Mouse (Mus musculus) neural tube, embryonic 13.5 days (tissue): ENCODE results near the gene Pimreg. TPM values are rescaled to one million over a fixed set of nuclear protein-coding genes. Genes with fewer than 3 reads are reported as not detected.

Experiments used
- ATAC-seq: fragments of 200-750 bp; cut with Nextera tagmentation; 2 replicates; pipeline ENCODE4 v1.8.0; 2017; ENCODE audit warnings: low read depth, mild to moderate bottlenecking, moderate TSS enrichment, moderate library complexity
- H3K27ac ChIP-seq: fragments of 300-500 bp; sonication (generic); replicated peaks from 2 replicates; pipeline ENCODE4 v1.5.1; 2015; ENCODE audit warnings: moderate library complexity, mild to moderate bottlenecking, inconsistent platforms
- H3K27me3 ChIP-seq: fragments of 300-500 bp; sonication (generic); 2 replicates; pipeline ENCODE4 v1.6.1; 2015; ENCODE audit warnings: mild to moderate bottlenecking, inconsistent platforms
- H3K36me3 ChIP-seq: fragments of 300-500 bp; sonication (generic); 2 replicates; pipeline ENCODE4 v1.6.1; 2015; ENCODE audit warnings: mild to moderate bottlenecking, inconsistent platforms
- H3K4me1 ChIP-seq: fragments of 300-500 bp; sonication (generic); replicated peaks from 2 replicates; pipeline ENCODE4 v1.6.1; 2015; ENCODE audit warnings: inconsistent platforms
- H3K4me2 ChIP-seq: fragments of 300-500 bp; sonication (generic); 2 replicates; pipeline ENCODE4 v1.6.1; 2015; ENCODE audit warnings: inconsistent platforms, mild to moderate bottlenecking, moderate library complexity
- H3K4me3 ChIP-seq: fragments of 300-500 bp; sonication (generic); 2 replicates; pipeline ENCODE4 v1.5.1; 2015; ENCODE audit warnings: mild to moderate bottlenecking, inconsistent platforms
- H3K9ac ChIP-seq: fragments of 300-500 bp; sonication (generic); 2 replicates; pipeline ENCODE4 v1.6.1; 2015; ENCODE audit warnings: moderate library complexity, mild to moderate bottlenecking, inconsistent platforms
- H3K9me3 ChIP-seq: fragments of 300-500 bp; sonication (generic); 2 replicates; pipeline ENCODE4 v1.6.1; 2016; ENCODE audit warnings: inconsistent platforms
- WGBS: fragments of 180-500 bp; shearing (Covaris S2); methylation state at CpG from one replicate; pipeline ENCODE4 v1.1.7; 2015; 5-methylcytosine and 5-hydroxymethylcytosine counted together
- polyA plus RNA-seq: library from polyadenylated mRNA; unstranded; fragments of >200 nt; fragmentation: Nextera tagmentation; extraction: Ambion mirVana; gene quantifications from 2 replicates; pipeline ENCODE4 v1.2.1, GENCODE M21; 2015

Pimreg gene
- polyA plus RNA-seq, 1 experiment from 2014 or later, result 31.2 TPM

DNA sequence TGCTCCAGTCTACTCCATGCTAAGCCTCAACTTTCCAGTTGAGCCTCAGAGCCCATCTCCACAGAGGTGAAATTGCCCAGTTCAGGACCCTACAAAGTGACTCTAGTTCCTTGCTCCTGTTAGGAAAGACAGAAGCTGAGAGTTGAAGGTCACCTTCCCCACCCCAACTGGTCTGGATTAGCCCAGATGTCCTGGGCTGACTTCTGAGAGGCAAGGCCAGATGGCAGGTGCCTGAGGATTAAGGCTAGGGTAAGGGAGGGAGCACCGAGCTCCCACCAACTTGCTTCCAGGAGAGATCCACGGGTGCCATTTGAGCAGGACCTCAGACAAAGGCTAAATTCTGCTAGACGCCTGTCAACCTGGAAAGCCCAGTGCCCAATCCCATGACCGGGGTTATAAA is 9.7 kb upstream of the Pimreg start:
- no peaks in the 10 kb centered on the region for H3K9me3 ChIP-seq
- H3K4me1 ChIP-seq, result peaks cover 8% of the 10 kb centered on the region; the same call in 1 of the 2 replicates
- 0 out of 2 replicates have a peak, but pooled peaks cover 11% of the 10 kb centered on the region for H3K27me3 ChIP-seq
- no peak for ATAC-seq
- H3K27ac ChIP-seq, result no peak overlapping the region
- no peak overlapping the region for H3K4me3 ChIP-seq
- no peaks in the 10 kb centered on the region for H3K36me3 ChIP-seq
- H3K9ac ChIP-seq, result no peak overlapping the region
- 83% methylated on average over 4 of the region's 4 CpGs for WGBS
- no peak overlapping the region for H3K4me2 ChIP-seq

DNA sequence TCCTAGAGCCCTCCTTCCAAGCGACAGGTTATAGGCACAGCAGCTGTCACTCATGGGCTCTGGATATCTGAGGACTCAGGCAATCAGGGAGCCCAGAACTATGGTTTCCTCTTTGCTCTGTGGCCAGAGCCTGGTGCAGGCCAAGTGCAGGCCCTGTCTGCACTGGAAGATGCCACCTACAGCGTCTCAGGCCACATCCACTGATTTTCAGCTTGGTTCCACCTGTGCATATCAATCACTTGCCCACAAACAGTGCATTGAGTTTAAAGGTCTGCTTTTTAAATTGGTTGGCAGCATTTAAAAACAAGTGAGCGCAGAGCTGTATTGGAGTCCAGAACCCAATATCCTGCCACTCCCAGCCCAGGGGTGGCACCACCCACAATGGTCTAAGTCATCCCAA is 9.2 kb upstream of the Pimreg start:
- H3K4me3 ChIP-seq, result no peak overlapping the region
- H3K27ac ChIP-seq, result no peak overlapping the region

DNA sequence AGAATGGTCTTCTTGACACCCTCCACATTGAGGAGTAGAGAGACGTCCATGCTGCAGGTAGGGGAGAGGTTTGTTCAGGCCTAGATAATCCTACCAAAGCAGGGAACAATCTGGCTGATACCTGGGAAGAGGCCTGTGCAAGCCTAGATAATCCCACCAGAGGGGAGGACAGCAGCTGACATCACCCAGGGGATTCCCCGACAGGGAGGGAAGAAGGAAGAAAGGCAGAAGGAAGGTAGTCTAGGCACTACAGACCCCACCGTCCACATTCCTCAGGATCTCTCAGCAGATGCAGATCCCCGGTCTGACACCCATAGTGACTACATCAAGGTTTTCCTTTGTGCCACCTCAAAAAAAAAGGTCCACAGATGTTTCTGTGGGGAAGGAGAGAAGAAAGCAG is 4.4 kb upstream of the Pimreg start, which contains the start of gene Aipl1:
Gene Aipl1, minus strand, starts transcription at position 101 of the 400 bp plus-strand sequence.
- ATAC-seq, result no peak

More for the DNA sequence above, 9.2 kb upstream of the Pimreg start:
- H3K9me3 ChIP-seq, result no peaks in the 10 kb centered on the region
- WGBS, result 85% methylated on average over 3 of the region's 3 CpGs
- H3K27me3 ChIP-seq, result 0 out of 2 replicates have a peak, but pooled peaks cover 11% of the 10 kb centered on the region
- ATAC-seq, result no peak
- no peak overlapping the region for H3K4me2 ChIP-seq
- no peak overlapping the region for H3K9ac ChIP-seq
- H3K4me1 ChIP-seq, result peaks cover 9% of the 10 kb centered on the region
- H3K36me3 ChIP-seq, result no peaks in the 10 kb centered on the region

DNA sequence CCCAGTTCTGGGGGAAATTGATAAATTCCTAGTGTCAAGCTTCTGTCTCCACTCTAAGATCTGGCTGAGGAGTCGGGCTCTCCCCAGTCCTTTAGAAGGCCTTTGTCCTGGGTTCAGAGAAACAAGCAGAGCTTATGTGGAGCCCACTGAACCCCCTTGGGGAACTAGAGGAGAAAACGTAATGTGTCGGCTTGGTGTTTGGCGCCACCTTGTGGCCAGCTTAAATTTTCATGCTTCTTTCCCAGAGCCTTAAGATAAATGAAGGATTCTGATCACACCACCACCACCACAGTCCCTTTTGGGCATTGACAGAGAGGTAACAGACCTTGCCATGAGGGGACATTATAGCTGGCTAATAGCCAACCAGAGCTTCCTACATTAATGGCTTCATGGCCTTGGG is 3.8 kb upstream of the Pimreg start:
- H3K4me1 ChIP-seq, result peaks cover 47% of the 10 kb centered on the region
- H3K4me2 ChIP-seq, result no peak overlapping the region
- no peaks in the 10 kb centered on the region for H3K36me3 ChIP-seq
- 3% methylated on average over 4 of the region's 4 CpGs for WGBS
- H3K4me3 ChIP-seq, result no peak overlapping the region
- H3K27me3 ChIP-seq, result no peaks in the 10 kb centered on the region
- H3K27ac ChIP-seq, result no peak overlapping the region
- no peak for ATAC-seq
- H3K9me3 ChIP-seq, result no peaks in the 10 kb centered on the region
- H3K9ac ChIP-seq, result no peak overlapping the region

More for the DNA sequence above, 4.4 kb upstream of the Pimreg start, which contains the start of gene Aipl1:
- no peak within 1 kb of the TSS for H3K4me2 ChIP-seq
- WGBS, result 74% methylated on average over 4 of the region's 4 CpGs
- H3K27me3 ChIP-seq, result no peaks in the 10 kb centered on the region
- no peak within 1 kb of the TSS for H3K4me3 ChIP-seq
- no peaks in the 10 kb centered on the region for H3K9me3 ChIP-seq
- H3K9ac ChIP-seq, result 0 out of 2 replicates have a peak within 1 kb of the TSS, but pooled peaks have one; percentile 22
- no peaks in the 10 kb centered on the region for H3K36me3 ChIP-seq
- H3K4me1 ChIP-seq, result peaks cover 41% of the 10 kb centered on the region
- H3K27ac ChIP-seq, result no peak within 1 kb of the TSS

DNA sequence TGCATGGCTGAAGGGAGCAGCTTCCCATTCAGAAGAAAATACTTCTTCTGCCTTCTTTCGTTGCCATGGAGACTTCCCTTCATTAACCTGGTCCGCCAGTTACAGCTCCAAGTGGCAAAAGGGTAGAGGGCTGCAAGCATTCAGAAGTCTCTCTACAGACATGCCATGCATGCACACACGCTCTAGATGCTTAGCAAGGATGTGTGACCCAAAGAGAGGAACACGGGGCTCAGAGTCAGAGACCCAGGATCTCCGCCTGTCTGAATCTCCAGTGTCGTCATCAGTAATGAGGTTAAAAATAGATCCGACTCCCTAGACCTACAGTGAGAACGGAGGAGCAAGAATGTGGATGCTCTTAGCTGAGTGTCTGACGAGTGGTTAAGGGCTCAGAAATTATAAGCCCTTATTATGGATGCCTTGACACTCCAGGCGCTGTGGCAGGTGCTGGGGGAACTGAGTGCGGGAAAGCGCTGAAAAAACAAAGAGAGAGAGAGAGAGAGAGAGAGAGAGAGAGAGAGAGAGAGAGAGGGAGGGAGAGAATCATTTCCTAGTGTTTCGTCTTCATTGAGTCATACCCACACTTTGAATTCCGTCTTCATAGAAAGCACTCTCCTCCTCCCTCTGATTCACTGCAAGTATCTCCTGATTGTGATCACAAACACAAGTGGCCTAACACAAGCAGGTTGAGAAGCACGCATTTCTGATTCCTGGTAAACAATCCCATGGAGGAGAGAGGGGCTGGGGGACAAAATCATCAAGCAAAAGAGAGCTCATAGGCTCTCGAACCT is 2.0 kb upstream of the Pimreg start:
- peak overlapping the region; percentile 38; the same call in 1 of the 2 replicates for H3K27ac ChIP-seq
- H3K9me3 ChIP-seq, result no peaks in the 10 kb centered on the region
- ATAC-seq, result 0 out of 2 replicates have a peak, but pooled peaks have one; percentile 3
- H3K4me1 ChIP-seq, result peaks cover 65% of the 10 kb centered on the region
- H3K36me3 ChIP-seq, result no peaks in the 10 kb centered on the region
- peak overlapping the region; percentile 28 for H3K4me2 ChIP-seq
- H3K9ac ChIP-seq, result peak overlapping the region; percentile 54
- H3K4me3 ChIP-seq, result no peak overlapping the region
- 23% methylated on average over 16 of the region's 16 CpGs for WGBS
- no peaks in the 10 kb centered on the region for H3K27me3 ChIP-seq

DNA sequence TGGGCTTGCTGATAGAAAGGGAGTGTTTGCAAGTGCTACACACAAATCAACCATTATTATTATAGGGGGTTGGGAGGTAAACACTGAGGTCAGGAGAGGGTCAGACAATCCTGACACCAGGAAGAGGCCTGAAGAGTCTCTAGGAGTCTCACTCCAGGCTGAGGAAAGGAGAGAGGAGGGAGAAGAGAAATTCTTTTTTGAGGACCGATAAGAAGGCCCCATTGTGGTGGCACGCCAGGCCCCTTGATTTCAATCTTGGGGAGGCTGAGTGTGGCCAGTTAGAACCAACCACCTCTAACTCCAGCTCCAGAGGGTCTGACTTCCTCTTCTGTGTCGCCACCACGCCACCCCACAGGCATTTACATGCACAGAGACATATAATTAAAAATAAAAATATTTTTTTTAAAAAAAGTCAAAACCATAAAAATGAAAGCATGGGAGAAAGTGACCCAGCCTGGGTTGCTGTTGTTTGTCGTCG is 503 bp upstream of the Pimreg start:
- no peak for ATAC-seq
- Histone ChIP-seq H3K27me3 (no peaks in the 10 kb centered on the region), H3K27ac (peak overlapping the region; percentile 59), H3K4me1 (peaks cover 65% of the 10 kb centered on the region), H3K4me3 (peak overlapping the region; percentile 61), H3K9me3 (no peaks in the 10 kb centered on the region), H3K4me2 (peak overlapping the region; percentile 84), H3K9ac (peak overlapping the region; percentile 68), H3K36me3 (no peaks in the 10 kb centered on the region)
- 9% methylated on average over 6 of the region's 6 CpGs for WGBS

DNA sequence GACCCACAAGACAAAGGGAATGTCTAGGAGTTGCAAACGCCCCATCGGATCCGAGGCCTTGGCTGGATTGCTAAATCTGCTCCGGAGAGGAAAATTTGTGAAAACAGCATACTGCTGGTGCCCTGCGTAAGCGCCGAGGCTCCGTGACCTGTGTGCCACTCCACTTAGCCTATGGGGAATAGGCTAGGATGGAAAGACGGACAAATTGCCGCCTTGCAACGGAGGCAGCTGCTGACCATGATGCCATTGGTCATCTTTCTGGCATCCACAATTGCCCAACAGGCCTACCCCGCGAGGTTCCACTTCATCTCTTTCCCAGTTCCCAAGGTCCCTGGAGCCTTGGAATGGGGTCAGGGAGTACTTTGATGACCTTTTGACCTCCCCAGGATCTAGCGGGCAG is 799 bp downstream of the Pimreg start:
- ATAC-seq, result no peak
- WGBS, result 1% methylated on average over 14 of the region's 14 CpGs
- H3K4me1 ChIP-seq, result peaks cover 63% of the 10 kb centered on the region

DNA sequence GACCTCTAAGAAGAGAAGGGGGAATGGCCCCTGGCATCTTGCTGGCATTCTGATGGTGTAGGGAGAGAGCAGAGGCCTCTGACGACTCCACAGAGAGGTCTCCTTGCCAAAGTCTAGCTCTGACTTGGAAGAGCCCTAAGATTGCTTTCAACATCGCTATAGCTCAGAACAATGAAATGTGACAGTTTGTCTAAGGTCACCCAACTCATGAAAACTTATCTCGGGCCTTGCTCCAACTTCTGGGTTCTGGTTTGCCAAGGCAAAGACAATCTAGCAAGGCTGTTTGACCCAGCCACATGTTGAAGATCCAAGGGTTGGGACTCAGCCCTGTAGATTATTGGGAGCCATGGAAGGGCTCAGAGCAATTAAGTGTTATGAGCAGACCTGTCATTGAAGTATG is 2.4 kb downstream of the Pimreg start:
- WGBS, result 92% methylated on average over 3 of the region's 3 CpGs
- no peaks in the 10 kb centered on the region for H3K9me3 ChIP-seq
- no peak overlapping the region for H3K9ac ChIP-seq
- peaks cover 2% of the 10 kb centered on the region; the same call in 1 of the 2 replicates for H3K27me3 ChIP-seq
- H3K4me2 ChIP-seq, result peak overlapping the region; percentile 84
- no peaks in the 10 kb centered on the region for H3K36me3 ChIP-seq
- H3K4me3 ChIP-seq, result no peak overlapping the region
- H3K27ac ChIP-seq, result no peak overlapping the region
- peaks cover 47% of the 10 kb centered on the region for H3K4me1 ChIP-seq
- no peak for ATAC-seq

More for the DNA sequence above, 799 bp downstream of the Pimreg start:
- Histone ChIP-seq H3K4me3 (peak overlapping the region; percentile 61), H3K36me3 (no peaks in the 10 kb centered on the region), H3K9ac (peak overlapping the region; percentile 65), H3K4me2 (peak overlapping the region; percentile 84), H3K27me3 (no peaks in the 10 kb centered on the region), H3K27ac (no peak overlapping the region), H3K9me3 (no peaks in the 10 kb centered on the region)

DNA sequence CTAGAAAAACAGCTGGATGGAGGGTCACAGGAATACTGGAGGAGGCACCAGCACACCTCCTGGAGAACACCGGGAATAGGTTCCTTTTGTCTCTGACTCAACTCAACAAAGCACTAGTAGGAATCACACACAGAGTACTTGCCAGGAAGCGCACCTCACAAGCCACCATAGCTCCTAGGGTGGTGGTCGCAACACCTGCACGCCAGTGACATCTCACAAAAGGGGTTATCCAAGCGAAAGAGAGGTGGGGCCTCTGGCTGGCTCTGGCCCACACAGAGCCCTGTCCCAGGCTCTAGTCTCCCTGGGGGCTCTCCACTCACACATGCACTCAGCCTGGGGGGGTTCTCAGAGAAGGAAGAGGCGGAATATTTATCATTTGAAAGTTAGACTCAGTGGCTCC is 6.9 kb downstream of the Pimreg start:
- H3K4me1 ChIP-seq, result peaks cover 39% of the 10 kb centered on the region

DNA sequence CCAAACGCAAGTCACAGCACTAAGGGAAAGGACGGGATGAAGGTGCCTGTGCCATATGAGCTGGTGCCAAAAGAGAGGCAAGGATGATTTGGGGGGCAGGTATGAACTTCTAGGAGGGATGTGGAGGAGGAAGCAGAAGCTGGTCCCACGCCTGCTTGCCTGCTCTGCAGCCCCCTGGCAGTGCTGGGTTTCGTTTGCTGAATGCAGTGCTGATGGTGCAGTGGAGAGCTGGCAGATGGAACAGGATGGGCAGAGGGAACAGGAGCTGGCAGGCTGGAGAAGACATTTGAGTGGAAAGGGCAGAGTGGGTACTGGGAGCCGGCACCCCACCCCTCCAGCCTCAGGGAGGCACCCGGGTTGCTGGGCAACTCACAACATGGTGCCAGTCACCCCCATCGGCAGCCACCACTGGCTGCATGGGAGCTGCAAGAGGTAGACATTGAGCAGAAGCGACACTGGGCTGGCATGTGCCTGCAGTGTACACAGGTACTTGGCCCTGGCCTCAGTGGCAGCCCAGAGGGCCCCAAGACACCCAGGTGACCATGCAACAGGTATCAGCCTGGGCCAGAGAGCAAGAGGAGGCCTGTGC is 7.4 kb downstream of the Pimreg start:
- H3K9ac ChIP-seq, result no peak overlapping the region
- peaks cover 34% of the 10 kb centered on the region for H3K27me3 ChIP-seq
- peaks cover 34% of the 10 kb centered on the region for H3K4me1 ChIP-seq
- no peaks in the 10 kb centered on the region for H3K9me3 ChIP-seq
- H3K4me2 ChIP-seq, result no peak overlapping the region
- H3K27ac ChIP-seq, result no peak overlapping the region
- no peak overlapping the region for H3K4me3 ChIP-seq
- no peak for ATAC-seq
- WGBS, result 66% methylated on average over 8 of the region's 8 CpGs
- no peaks in the 10 kb centered on the region for H3K36me3 ChIP-seq

More for the DNA sequence above, 6.9 kb downstream of the Pimreg start:
- WGBS, result 70% methylated on average over 6 of the region's 6 CpGs
- no peak for ATAC-seq
- H3K27me3 ChIP-seq, result peaks cover 30% of the 10 kb centered on the region
- H3K36me3 ChIP-seq, result no peaks in the 10 kb centered on the region
- no peak overlapping the region for H3K9ac ChIP-seq
- no peak overlapping the region for H3K27ac ChIP-seq
- no peak overlapping the region for H3K4me2 ChIP-seq
- H3K4me3 ChIP-seq, result no peak overlapping the region
- H3K9me3 ChIP-seq, result no peaks in the 10 kb centered on the region

DNA sequence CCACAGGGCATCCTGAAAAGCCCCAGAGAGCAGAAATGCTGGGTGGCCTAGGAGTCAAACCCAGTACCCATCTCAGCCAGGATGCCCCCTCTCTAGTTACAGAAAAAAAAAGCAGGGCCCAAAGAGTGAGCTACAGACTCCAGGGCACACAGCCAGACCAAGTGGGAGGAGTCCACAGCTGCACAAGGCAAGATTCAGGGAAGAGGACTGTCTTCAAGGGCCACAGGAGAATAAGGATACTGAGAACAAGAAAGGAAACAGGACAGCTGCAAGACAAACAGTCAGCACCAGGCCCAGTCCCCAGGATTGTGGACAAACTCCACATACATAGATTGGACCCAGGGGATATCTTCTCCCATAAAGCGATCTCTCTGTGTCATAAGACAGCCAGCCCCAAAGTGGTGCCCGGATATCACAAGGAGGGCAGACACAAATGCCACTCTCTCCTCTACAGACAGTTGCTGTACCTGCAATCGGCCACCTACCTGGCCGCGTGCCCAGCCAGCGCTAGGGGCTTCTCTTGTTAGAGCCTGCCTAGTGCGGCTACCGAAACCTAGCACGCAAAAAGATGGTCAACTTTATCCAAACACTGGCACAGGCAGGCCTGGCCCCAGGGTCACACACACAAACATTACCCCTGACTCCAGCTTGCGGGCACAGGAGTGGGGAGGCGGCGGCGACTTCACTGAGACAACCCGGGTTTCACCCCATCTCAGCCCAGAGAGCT is 8.5 kb downstream of the Pimreg start:
- 0 out of 2 replicates have a peak, but pooled peaks have one; percentile 6 for ATAC-seq
- Histone ChIP-seq H3K27me3 (peaks cover 34% of the 10 kb centered on the region), H3K4me2 (peak overlapping the region; percentile 77), H3K9ac (peak overlapping the region; percentile 80), H3K9me3 (no peaks in the 10 kb centered on the region), H3K36me3 (no peaks in the 10 kb centered on the region), H3K27ac (peak overlapping the region; percentile 68; the same call in 1 of the 2 replicates), H3K4me1 (peaks cover 33% of the 10 kb centered on the region), H3K4me3 (peak overlapping the region; percentile 55)
- 24% methylated on average over 14 of the region's 14 CpGs for WGBS
